Mouse (Mus musculus) bone marrow macrophage, adult 2 months (primary cell): ENCODE data around the gene Rps6kb2.

Experiments used
- CTCF ChIP-seq: IDR thresholded peaks from 2 replicates; pipeline ENCODE4 v1.5.1; 2012; ENCODE audit warnings: low read depth, mild to moderate bottlenecking, low read length, moderate library complexity
- POLR2A ChIP-seq: IDR thresholded peaks from 2 replicates; pipeline ENCODE4 v1.6.1; 2012; ENCODE audit warnings: mild to moderate bottlenecking, low read depth, low read length, borderline replicate concordance

- TF ChIP-seq CTCF (no peak), POLR2A (no peak)
Observed at GRCm38 (mm10) chr19:4192251-4192985, 29.3 kb upstream of the Rps6kb2 start.
